Mouse (Mus musculus) lung, postnatal 0 days (tissue): ENCODE data around the gene Retsat.

Source experiments
- CTCF ChIP-seq: IDR thresholded peaks from 2 replicates; pipeline ENCODE4 v1.5.1; 2016; ENCODE audit warnings: antibody characterized with exemption, mild to moderate bottlenecking
- EP300 ChIP-seq: IDR thresholded peaks from 2 replicates; pipeline ENCODE4 v1.6.1; 2016; ENCODE audit warnings: antibody characterized with exemption, mild to moderate bottlenecking, control low read depth

- no peak for TF ChIP-seq CTCF
- no peak for TF ChIP-seq EP300
Measured at GRCm38 (mm10) chr6:72610261-72610660, 12.0 kb downstream of the Retsat start.
